Mouse (Mus musculus): ENCODE measurements around the gene Zkscan16.

DNA sequence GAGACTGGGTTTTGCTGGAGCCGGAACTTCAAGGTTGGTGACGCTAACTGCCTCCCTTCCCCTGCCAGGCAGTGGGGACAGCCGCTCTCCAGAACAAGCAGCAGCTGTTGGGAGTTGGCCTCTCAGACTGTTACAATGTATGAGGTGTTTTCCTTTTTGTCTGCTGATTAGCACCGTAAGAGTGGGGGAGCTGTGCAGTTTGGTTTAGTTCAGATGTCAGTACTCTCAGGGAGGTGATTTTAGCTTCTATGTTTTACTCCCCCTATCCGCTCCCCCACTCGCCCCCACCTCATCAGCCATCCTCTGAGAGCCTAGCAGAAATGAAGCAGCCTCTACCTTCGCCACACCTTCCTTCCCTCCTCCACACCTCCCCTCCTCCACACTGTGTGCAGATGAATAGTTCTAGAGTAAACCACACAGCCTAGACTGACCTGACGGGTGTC, 51.8 kb downstream of the Zkscan16 start:
- TF ChIP-seq CTCF (IDR thresholded peaks at IDR 0.05; ENCODE audit: low read depth) (no peak), EP300 (IDR thresholded peaks at IDR 0.05; ENCODE audit: low read depth) (no peak)
